Mouse (Mus musculus) CD4-positive, CD25-positive, alpha-beta regulatory T cell, adult 4 months (primary cell): ENCODE measurements around the gene Chil3. TPM values are rescaled to one million over a fixed set of nuclear protein-coding genes. Genes with fewer than 3 reads are reported as not detected.
"Not testable (repeated sequence)": the region's sequence is repeated elsewhere in the genome, so short reads cannot be mapped to it uniquely, and the experiment has no call there.

Source experiments
- ATAC-seq: one replicate; pipeline ENCODE4 v1.8.0; 2017
- polyA plus RNA-seq, 2 experiments: library from polyadenylated mRNA; unstranded; fragments of 100-300 nt; shearing (Covaris generic); gene quantifications; one replicate each; pipeline ENCODE4 v1.2.1; 2017

Chil3 gene
- not detected for polyA plus RNA-seq

GRCm38 (mm10) chr3:106167464-106167863 lies at the start of gene Chil3:
TSS of gene Chil3 (minus strand) at chr3:106167564.
- no peak for ATAC-seq

- not testable (repeated sequence) for ATAC-seq
These were observed 30.7 kb upstream of the Chil3 start for GRCm38 (mm10) chr3:106198030-106198429.

- not testable (repeated sequence) for ATAC-seq
These were observed 29.9 kb upstream of the Chil3 start for GRCm38 (mm10) chr3:106197246-106197645.

GRCm38 (mm10) chr3:106196276-106196675 lies 28.9 kb upstream of the Chil3 start:
- no peak for ATAC-seq

GRCm38 (mm10) chr3:106195486-106195885 lies 28.1 kb upstream of the Chil3 start:
- ATAC-seq, result no peak

GRCm38 (mm10) chr3:106187991-106188390 lies 20.6 kb upstream of the Chil3 start:
- no peak for ATAC-seq

GRCm38 (mm10) chr3:106177509-106178189 lies 10.3 kb upstream of the Chil3 start:
- ATAC-seq, result no peak

GRCm38 (mm10) chr3:106174971-106175370 lies 7.6 kb upstream of the Chil3 start:
- ATAC-seq, result not testable (repeated sequence)

- ATAC-seq, result not testable (repeated sequence)
These were observed 5.1 kb upstream of the Chil3 start for GRCm38 (mm10) chr3:106172506-106172905.

- ATAC-seq, result no peak
These were observed 3.9 kb upstream of the Chil3 start for GRCm38 (mm10) chr3:106171135-106171731.

- ATAC-seq, result no peak
These were observed 3.2 kb upstream of the Chil3 start for GRCm38 (mm10) chr3:106170522-106171053.

GRCm38 (mm10) chr3:106154413-106154812 lies 13.0 kb downstream of the Chil3 start:
- no peak for ATAC-seq

GRCm38 (mm10) chr3:106144081-106144480 lies 23.3 kb downstream of the Chil3 start:
- ATAC-seq, result no peak

- ATAC-seq, result no peak
These were observed 35.7 kb downstream of the Chil3 start for GRCm38 (mm10) chr3:106131690-106132089.

GRCm38 (mm10) chr3:106128807-106129493 lies 38.4 kb downstream of the Chil3 start:
- ATAC-seq, result no peak

- no peak for ATAC-seq
These were observed 40.4 kb downstream of the Chil3 start for GRCm38 (mm10) chr3:106126999-106127398.

- no peak for ATAC-seq
These were observed 54.4 kb downstream of the Chil3 start, which contains the start of gene Chia1 for GRCm38 (mm10) chr3:106112929-106113328. TSS of gene Chia1 (plus strand) at chr3:106113229.

Other genes with a start within 250 kb of the Chil3 start
- gene I830077J02Rik, start 234.9 kb downstream of the Chil3 start, polyA plus RNA-seq, result under 1 TPM; 0.51 to 0.61 TPM
- 10 to 100 TPM; 67.3 to 77.9 TPM for gene Wdr77, start 208.2 kb downstream of the Chil3 start, polyA plus RNA-seq
- gene Atp5f1, start 207.5 kb downstream of the Chil3 start, polyA plus RNA-seq, result 100 to 1,000 TPM; 327 to 367 TPM
- gene Ovgp1, start 193.9 kb downstream of the Chil3 start, polyA plus RNA-seq, result 1 to 10 TPM; 5.6 to 7.3 TPM
- 1 to 10 TPM in 1 of 2 experiments, not detected in 1; 2.4 TPM for gene Pifo, start 152.9 kb downstream of the Chil3 start, polyA plus RNA-seq
- 10 to 100 TPM in 1 of 2 experiments, 1 to 10 TPM in 1; 9.4 to 10.6 TPM for gene Chil5, start 134.8 kb downstream of the Chil3 start, polyA plus RNA-seq
- gene Chia1, start 54.3 kb downstream of the Chil3 start, polyA plus RNA-seq, result not detected
- not detected for gene Chil4, start 51.9 kb upstream of the Chil3 start, polyA plus RNA-seq
- gene Chil6, start 238.6 kb upstream of the Chil3 start, polyA plus RNA-seq, result under 1 TPM; 0.49 to 0.51 TPM